11 mouse cellular contexts compared by ENCODE assay signal in the genomic region with DNA sequence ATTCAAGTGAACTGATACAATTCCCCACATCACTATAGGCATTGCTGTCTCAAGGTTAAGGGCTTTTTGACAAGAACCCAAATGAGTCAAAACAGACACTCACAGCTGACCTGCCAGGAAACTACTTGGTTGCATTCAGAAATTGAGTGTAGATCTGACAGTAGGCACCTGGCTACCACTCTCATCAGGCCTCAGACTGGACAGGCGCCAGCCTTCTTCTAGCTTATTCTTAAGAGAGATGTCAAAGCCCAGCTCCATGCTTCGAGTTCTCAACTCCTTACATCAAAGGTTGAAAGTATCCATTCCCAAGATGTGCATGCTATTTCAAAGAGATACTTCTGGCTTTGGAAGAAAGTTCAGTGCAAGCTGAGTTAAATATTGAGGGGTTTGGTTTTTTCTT.
"Had no signal": no experiment of that assay in that cellular context is flagged by ENCODE, and none has a peak within 500 bp of the region (broad histone marks: within the 10 kb centered on the region; RNA-seq: fewer than 3 reads in every experiment).

No protein-coding gene starts in this region.

- DNase-seq: liver; liver, embryonic 13.5 days; liver, postnatal 0 days; lung, adult 18-20 months; lung, adult 2 months; lung, embryonic 14.5 days; lung, postnatal 10 days; lung, postnatal 14 days; lung, postnatal 36 days; lung, postnatal 4 days; midbrain, embryonic 14.5 days had no signal
